Mouse (Mus musculus): ENCODE measurements at regions not wholly inside any gene's neighbourhood (a gene's known extent, or its start where the extent isn't known, plus 50 kb on each side); places are given as distances from the start of the nearest gene placed in this dataset.

DNA sequence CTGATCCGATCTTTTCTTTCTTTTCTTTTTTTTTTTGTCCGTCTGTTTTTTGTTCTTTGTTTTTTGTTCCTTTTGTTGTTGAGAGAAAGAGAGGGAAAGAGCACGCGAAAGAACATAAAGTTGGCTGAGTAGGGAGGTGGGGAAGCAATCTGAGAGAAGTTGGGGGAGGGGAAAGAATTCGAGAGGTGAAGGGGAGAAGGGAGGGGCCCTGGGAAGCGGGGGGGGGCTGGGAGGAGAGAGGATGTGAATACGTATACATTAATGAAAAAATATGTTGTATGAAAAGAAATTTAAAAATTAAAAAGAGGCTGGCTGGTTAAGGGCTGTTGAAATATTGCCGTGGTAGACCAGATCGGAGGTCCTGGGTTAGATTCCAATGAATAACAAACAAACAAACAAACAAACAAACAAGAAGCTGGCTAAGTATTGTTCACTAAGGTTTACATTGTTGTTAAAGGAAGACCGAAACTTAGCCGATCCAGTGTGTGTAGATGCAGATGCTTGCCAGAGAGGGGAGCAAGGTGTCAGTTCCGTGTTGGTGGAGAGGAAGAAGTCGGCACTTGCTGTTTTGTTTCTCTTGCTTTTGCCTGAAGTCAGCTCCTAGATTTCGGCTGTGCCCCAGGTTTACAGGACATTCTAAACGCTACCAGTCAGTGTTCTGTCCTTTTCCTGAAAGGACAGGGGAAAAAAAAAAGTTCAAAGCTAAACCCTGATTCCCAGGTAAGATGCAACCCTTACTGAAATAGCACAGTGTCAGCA is 129.1 kb upstream of the Tex13c2 start:
- WGBS, result 13% methylated on average over 15 of the region's 15 CpGs
- no peak overlapping the region for H3K4me3 ChIP-seq (replicated peaks; ENCODE audit: control insufficient read depth, low read depth, low read length)
- TF ChIP-seq POLR2A (IDR thresholded peaks at IDR 0.05; ENCODE audit: borderline replicate concordance, control insufficient read depth, low read depth, low read length), result no peak
- TF ChIP-seq CTCF (IDR thresholded peaks at IDR 0.05; ENCODE audit: control insufficient read depth, insufficient read depth, low read length), result 0 out of 2 replicates have a peak, but pooled peaks have one; percentile 12
- H3K27ac ChIP-seq (ENCODE audit: control insufficient read depth, insufficient read depth, low read depth, low read length, poor library complexity), result no peak overlapping the region
- no peaks in the 10 kb centered on the region for H3K4me1 ChIP-seq (ENCODE audit: control insufficient read depth, insufficient read depth, low read length)

DNA sequence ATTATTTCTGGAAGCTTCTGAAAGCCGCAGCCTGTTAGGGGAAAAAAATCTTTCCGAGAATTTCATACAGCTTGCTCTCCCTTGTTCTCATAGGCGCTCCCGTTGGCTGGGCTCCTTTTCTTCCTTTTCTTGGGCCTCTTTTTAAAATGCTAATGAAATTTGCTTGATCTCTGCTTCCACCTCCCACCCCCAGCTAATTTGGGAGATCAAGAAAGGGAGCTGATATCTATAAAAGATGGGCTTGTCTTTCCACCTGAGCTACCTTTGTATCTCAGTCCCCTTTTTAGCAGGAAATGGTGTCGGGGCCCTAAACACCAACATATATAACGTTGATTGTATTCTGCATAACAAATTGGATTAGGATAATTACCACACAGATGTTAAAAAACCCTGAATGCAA is 128.5 kb upstream of the Tex13c2 start:
- WGBS, result 50% methylated on average over 6 of the region's 6 CpGs
- TF ChIP-seq CTCF (IDR thresholded peaks at IDR 0.05; ENCODE audit: control insufficient read depth, insufficient read depth, low read length) (no peak), POLR2A (IDR thresholded peaks at IDR 0.05; ENCODE audit: borderline replicate concordance, control insufficient read depth, low read depth, low read length) (no peak)
- no peak overlapping the region for H3K4me3 ChIP-seq (replicated peaks; ENCODE audit: control insufficient read depth, low read depth, low read length)

DNA sequence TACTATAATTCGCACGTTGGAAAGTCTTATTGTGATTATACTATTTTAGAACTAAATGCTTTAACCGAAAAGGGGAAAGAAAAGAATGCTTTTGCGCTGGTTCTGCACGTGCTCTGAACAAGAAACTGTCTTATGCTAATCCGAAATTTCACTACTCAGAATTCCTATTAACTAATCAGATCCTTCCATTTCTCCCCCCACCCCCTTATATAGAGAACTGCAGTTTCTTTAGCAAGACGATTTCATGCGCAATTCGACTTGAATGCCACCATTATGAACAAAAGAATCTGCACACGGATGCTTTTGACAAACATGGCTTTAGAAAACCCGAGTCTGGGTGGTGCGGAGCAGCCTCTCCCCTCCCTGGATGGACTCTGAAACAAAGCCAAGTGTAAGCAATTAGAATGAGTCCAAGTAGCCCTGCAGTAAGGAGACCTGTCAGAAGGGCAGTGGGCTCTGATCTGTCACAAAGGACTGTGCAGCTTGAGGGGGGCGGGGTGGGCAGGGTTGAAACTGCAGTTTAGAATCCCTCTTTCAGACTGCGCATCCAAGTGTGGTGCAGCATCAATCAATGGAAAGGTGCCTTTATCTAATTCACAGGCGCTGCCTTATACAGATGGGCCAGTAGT is 128.0 kb upstream of the Tex13c2 start:
- WGBS, result 70% methylated on average over 15 of the region's 15 CpGs
- no peak overlapping the region for H3K27ac ChIP-seq (ENCODE audit: control insufficient read depth, insufficient read depth, low read depth, low read length, poor library complexity)
- no peak overlapping the region for H3K4me3 ChIP-seq (replicated peaks; ENCODE audit: control insufficient read depth, low read depth, low read length)
- H3K4me1 ChIP-seq (ENCODE audit: control insufficient read depth, insufficient read depth, low read length), result no peaks in the 10 kb centered on the region
- TF ChIP-seq CTCF (IDR thresholded peaks at IDR 0.05; ENCODE audit: control insufficient read depth, insufficient read depth, low read length) (no peak), POLR2A (IDR thresholded peaks at IDR 0.05; ENCODE audit: borderline replicate concordance, control insufficient read depth, low read depth, low read length) (no peak)

More for the DNA sequence above, 128.5 kb upstream of the Tex13c2 start:
- no peak overlapping the region for H3K27ac ChIP-seq (ENCODE audit: control insufficient read depth, insufficient read depth, low read depth, low read length, poor library complexity)
- H3K4me1 ChIP-seq (ENCODE audit: control insufficient read depth, insufficient read depth, low read length), result no peaks in the 10 kb centered on the region

DNA sequence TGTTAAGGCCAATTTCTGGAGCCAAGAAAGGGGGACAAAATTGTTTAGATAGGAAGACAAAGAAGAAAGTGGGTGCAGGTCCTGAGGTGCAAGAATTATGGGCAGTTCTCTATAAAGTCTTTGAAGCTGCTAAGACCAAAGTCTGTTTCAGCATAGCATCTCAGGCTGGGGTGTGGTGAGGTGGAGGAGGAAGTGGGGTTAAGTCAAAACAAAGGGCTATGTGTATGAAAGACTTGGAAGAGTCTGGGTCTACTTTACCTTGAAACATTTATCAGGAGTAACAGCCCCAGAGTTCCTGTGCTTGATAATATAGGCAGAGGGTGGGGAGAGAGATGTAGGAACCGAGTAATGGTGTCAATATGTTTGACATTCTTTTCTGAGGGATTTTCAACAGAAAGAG is 125.4 kb upstream of the Tex13c2 start:
- 55% methylated on average over 1 of the region's 1 CpGs for WGBS
- TF ChIP-seq CTCF (IDR thresholded peaks at IDR 0.05; ENCODE audit: control insufficient read depth, insufficient read depth, low read length) (no peak), POLR2A (IDR thresholded peaks at IDR 0.05; ENCODE audit: borderline replicate concordance, control insufficient read depth, low read depth, low read length) (no peak)

DNA sequence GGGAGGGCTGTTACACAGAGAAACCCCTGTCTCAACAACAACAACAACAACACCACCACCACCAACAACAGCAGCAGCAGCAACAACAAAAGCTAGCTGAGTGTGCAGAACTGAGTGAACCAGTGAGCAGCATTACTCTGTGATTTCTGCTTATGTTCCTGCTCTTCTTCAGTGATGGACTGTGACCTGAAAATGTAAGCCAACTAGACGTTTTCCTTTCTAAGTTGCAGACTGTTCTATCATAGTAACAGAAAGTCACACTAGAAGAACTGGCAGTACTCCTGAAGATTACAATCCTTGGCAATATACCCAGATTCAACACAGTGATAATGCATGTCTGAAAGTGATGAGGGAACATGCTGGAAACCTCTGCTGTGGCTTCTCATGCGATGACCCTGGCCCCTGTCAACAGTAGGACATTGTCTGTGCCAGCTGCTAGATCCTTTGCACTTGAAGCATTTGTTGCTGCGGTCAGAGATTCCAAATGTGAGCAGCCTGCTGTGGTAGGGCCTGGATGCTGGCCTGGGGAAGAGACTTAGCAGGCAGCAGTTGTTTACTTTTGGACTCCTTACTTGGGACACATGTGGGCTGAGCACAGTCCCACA is 115.6 kb upstream of the Tex13c2 start:
- H3K4me3 ChIP-seq (replicated peaks; ENCODE audit: control insufficient read depth, low read depth, low read length), result no peak overlapping the region
- H3K27ac ChIP-seq (ENCODE audit: control insufficient read depth, insufficient read depth, low read depth, low read length, poor library complexity), result no peak overlapping the region
- no peaks in the 10 kb centered on the region for H3K4me1 ChIP-seq (ENCODE audit: control insufficient read depth, insufficient read depth, low read length)
- WGBS, result 59% methylated on average over 3 of the region's 3 CpGs
- TF ChIP-seq POLR2A (IDR thresholded peaks at IDR 0.05; ENCODE audit: borderline replicate concordance, control insufficient read depth, low read depth, low read length) (no peak), CTCF (IDR thresholded peaks at IDR 0.05; ENCODE audit: control insufficient read depth, insufficient read depth, low read length) (no peak)

More for the DNA sequence above, 125.4 kb upstream of the Tex13c2 start:
- Histone ChIP-seq H3K27ac (ENCODE audit: control insufficient read depth, insufficient read depth, low read depth, low read length, poor library complexity) (no peak overlapping the region), H3K4me3 (replicated peaks; ENCODE audit: control insufficient read depth, low read depth, low read length) (no peak overlapping the region), H3K4me1 (ENCODE audit: control insufficient read depth, insufficient read depth, low read length) (no peaks in the 10 kb centered on the region)

DNA sequence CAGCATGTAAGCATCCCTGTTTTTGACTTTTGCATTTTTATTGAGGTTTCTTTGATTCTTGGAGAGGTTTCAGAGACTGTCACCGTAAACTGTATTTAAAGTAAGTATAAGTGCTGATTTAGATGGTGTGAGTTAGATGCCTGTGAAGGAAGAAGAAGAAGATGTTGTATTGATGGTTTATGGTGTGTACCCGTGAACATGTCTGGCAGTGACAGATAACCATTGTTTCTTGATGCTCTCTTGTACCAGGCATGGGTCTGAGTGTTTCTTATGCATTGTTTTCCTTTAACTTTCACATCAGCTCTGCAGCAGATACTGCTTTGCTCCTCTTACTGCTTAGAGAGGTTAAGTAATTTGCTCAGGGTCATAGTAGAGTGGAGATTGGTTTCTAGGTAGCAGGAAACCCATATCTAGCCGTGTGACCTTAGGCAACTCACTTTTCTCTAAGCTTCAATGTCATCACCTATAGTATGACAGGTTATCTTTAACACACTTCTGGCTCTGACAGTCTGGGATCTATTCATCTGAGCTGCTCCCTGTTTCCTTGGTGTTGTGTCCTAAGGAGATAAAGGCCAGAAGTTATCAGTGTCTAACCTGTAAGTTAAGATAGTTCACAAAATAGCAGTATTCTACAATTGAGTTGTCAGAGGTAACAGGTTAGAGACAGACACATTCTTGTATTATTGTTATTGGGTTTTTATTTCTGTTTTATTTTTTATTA is 95.5 kb upstream of the Tex13c2 start:
- TF ChIP-seq POLR2A (IDR thresholded peaks at IDR 0.05; ENCODE audit: borderline replicate concordance, control insufficient read depth, low read depth, low read length) (no peak), CTCF (IDR thresholded peaks at IDR 0.05; ENCODE audit: control insufficient read depth, insufficient read depth, low read length) (no peak)
- H3K27ac ChIP-seq (ENCODE audit: control insufficient read depth, insufficient read depth, low read depth, low read length, poor library complexity), result no peak overlapping the region
- 67% methylated on average over 3 of the region's 3 CpGs for WGBS
- H3K4me3 ChIP-seq (replicated peaks; ENCODE audit: control insufficient read depth, low read depth, low read length), result no peak overlapping the region
- no peaks in the 10 kb centered on the region for H3K4me1 ChIP-seq (ENCODE audit: control insufficient read depth, insufficient read depth, low read length)

DNA sequence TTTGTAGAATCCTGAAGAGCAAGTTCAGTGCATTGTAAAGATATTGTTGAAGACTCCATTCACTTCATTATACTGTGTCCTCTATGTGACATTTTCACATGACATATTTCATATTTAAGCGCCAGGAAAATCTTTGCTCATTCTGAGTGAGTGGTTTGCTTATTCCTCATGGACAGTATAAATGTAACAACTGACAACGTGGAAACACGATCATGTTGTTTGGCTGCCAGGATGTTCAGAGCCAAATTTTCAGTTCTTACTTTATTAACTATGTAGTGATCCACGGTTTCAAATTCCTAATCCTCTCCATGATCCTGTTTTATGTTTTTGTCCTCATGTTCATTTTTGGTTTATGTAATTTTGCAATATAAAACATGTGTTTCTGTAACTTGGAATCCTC is 93.0 kb upstream of the Tex13c2 start:
- TF ChIP-seq CTCF (IDR thresholded peaks at IDR 0.05; ENCODE audit: control insufficient read depth, insufficient read depth, low read length) (no peak), POLR2A (IDR thresholded peaks at IDR 0.05; ENCODE audit: borderline replicate concordance, control insufficient read depth, low read depth, low read length) (no peak)
- H3K27ac ChIP-seq (ENCODE audit: control insufficient read depth, insufficient read depth, low read depth, low read length, poor library complexity), result no peak overlapping the region
- no peak overlapping the region for H3K4me3 ChIP-seq (replicated peaks; ENCODE audit: control insufficient read depth, low read depth, low read length)
- 81% methylated on average over 4 of the region's 4 CpGs for WGBS
- H3K4me1 ChIP-seq (ENCODE audit: control insufficient read depth, insufficient read depth, low read length), result no peaks in the 10 kb centered on the region

DNA sequence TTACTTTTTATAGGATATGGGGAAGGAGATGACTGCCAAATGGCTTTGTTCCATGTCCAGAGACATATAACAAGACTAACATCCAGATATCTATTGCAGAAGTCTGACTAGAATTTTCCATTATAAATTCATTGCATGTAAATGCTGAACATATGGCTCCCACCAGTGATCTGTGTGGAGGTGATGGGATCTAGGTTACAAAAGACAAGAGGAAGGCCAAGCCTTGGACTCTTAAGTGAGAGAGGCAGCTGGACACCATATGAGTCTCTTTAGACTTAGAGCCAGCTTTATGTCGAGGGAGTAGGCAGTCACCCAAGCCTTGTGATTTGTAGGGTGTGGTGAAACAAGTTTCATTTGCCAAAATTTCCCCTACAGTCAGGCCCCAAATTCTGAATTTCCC is 90.7 kb upstream of the Tex13c2 start:
- 38% methylated on average over 1 of the region's 1 CpGs for WGBS
- TF ChIP-seq POLR2A (IDR thresholded peaks at IDR 0.05; ENCODE audit: borderline replicate concordance, control insufficient read depth, low read depth, low read length) (no peak), CTCF (IDR thresholded peaks at IDR 0.05; ENCODE audit: control insufficient read depth, insufficient read depth, low read length) (no peak)

More for the DNA sequence above, 90.7 kb upstream of the Tex13c2 start:
- no peaks in the 10 kb centered on the region for H3K4me1 ChIP-seq (ENCODE audit: control insufficient read depth, insufficient read depth, low read length)
- no peak overlapping the region for H3K27ac ChIP-seq (ENCODE audit: control insufficient read depth, insufficient read depth, low read depth, low read length, poor library complexity)
- H3K4me3 ChIP-seq (replicated peaks; ENCODE audit: control insufficient read depth, low read depth, low read length), result no peak overlapping the region

Data from bone marrow, adult 2 months (tissue).